Mouse (Mus musculus) heart, embryonic 14.5 days (tissue): Measurements from ENCODE around the gene Chit1. TPM values are rescaled to one million over a fixed set of nuclear protein-coding genes. Genes with fewer than 3 reads are reported as not detected.
A peak's percentile ranks its signal among the peaks of the same experiment; 100 is the strongest.

Source experiments
- ATAC-seq: fragments of 200-750 bp; cut with Nextera tagmentation; 2 replicates; pipeline ENCODE4 v1.8.0; 2017; ENCODE audit warnings: low read depth, moderate TSS enrichment; ENCODE audit not compliant: insufficient number of reproducible peaks, insufficient read depth, low FRiP score
- H3K27ac ChIP-seq, 2 experiments: fragments of 200-500 bp in 1 of 2; fragments of 300-500 bp in 1 of 2; sonication (generic) in 1 of 2; replicated peaks in 1 of 2; 2 replicates each; pipeline ENCODE4 v1.5.1; 2012 to 2014; ENCODE audit warnings: low read depth in 2 of 2, low read length in 2 of 2, control low read depth in 1 of 2, mild to moderate bottlenecking in 1 of 2, mixed read lengths in 1 of 2; ENCODE audit not compliant: control insufficient read depth in 1 of 2, insufficient read depth in 1 of 2
- H3K27me3 ChIP-seq: fragments of 300-500 bp; sonication (generic); 2 replicates; pipeline ENCODE4 v1.6.1; 2014; ENCODE audit warnings: mild to moderate bottlenecking, low read length, control low read depth; ENCODE audit not compliant: control insufficient read depth, insufficient read depth
- H3K36me3 ChIP-seq: fragments of 300-500 bp; sonication (generic); 2 replicates; pipeline ENCODE4 v1.6.1; 2014; ENCODE audit warnings: mild to moderate bottlenecking, control low read depth, low read length, mixed read lengths; ENCODE audit not compliant: control insufficient read depth, insufficient read depth
- H3K4me1 ChIP-seq, 2 experiments: fragments of 200-500 bp in 1 of 2; fragments of 300-500 bp in 1 of 2; sonication (generic) in 1 of 2; 2 replicates each; pipeline ENCODE4 v1.6.1; 2012 to 2014; ENCODE audit warnings: low read length in 2 of 2, control low read depth in 1 of 2, mixed read lengths in 1 of 2; ENCODE audit not compliant: control insufficient read depth in 2 of 2, insufficient read depth in 2 of 2
- H3K4me2 ChIP-seq: fragments of 300-500 bp; sonication (generic); 2 replicates; pipeline ENCODE4 v1.6.1; 2014; ENCODE audit warnings: mild to moderate bottlenecking, low read length
- H3K4me3 ChIP-seq, 2 experiments: fragments of 200-500 bp in 1 of 2; fragments of 300-500 bp in 1 of 2; sonication (generic) in 1 of 2; 2 replicates each; pipeline ENCODE4 v1.5.1; 2012 to 2014; ENCODE audit warnings: low read length in 2 of 2, mild to moderate bottlenecking in 2 of 2, control low read depth in 1 of 2, low read depth in 1 of 2, moderate library complexity in 1 of 2; ENCODE audit not compliant: control insufficient read depth in 1 of 2, insufficient read depth in 1 of 2
- H3K9ac ChIP-seq: fragments of 300-500 bp; sonication (generic); 2 replicates; pipeline ENCODE4 v1.6.1; 2014; ENCODE audit warnings: mild to moderate bottlenecking, low read length
- H3K9me3 ChIP-seq: fragments of 300-500 bp; sonication (generic); 2 replicates; pipeline ENCODE4 v1.6.1; 2016; ENCODE audit warnings: low read length, control low read depth; ENCODE audit not compliant: control insufficient read depth
- WGBS: fragments of 180-500 bp; shearing (Covaris S2); extraction: QIAGEN DNeasy Blood & Tissue Kit; methylation state at CpG from one replicate; pipeline ENCODE4 v1.1.7; 2014; 5-methylcytosine and 5-hydroxymethylcytosine counted together
- polyA plus RNA-seq: library from polyadenylated mRNA; unstranded; fragments of >200 nt; fragmentation: Nextera tagmentation; extraction: Ambion mirVana; gene quantifications from 2 replicates; pipeline ENCODE4 v1.2.1, GENCODE M21; 2014

Chit1 gene
- polyA plus RNA-seq, 1 experiment from 2014 or later, result 0.96 TPM

- Histone ChIP-seq H3K27me3 (no peaks in the 10 kb centered on the region), H3K4me1 (peaks cover 48 to 57% of the 10 kb centered on the region in 2 experiments), H3K4me3 (no peak overlapping the region), H3K27ac (peak overlapping the region; percentile 80 to 92), H3K4me2 (no peak overlapping the region), H3K9me3 (no peaks in the 10 kb centered on the region), H3K9ac (no peak overlapping the region; the same call in 1 of the 2 replicates), H3K36me3 (peaks cover 21% of the 10 kb centered on the region)
- 83% methylated on average over 4 of the region's 4 CpGs for WGBS
- ATAC-seq, result no peak
Measured at GRCm38 (mm10) chr1:134080406-134080805, 30.6 kb upstream of the Chit1 start.

GRCm38 (mm10) chr1:134080881-134081450, 30.1 kb upstream of the Chit1 start:
- ATAC-seq, result no peak
- Histone ChIP-seq H3K27ac (no peak overlapping the region), H3K4me1 (peaks cover 48 to 56% of the 10 kb centered on the region in 2 experiments), H3K4me3 (no peak overlapping the region), H3K9ac (no peak overlapping the region), H3K9me3 (no peaks in the 10 kb centered on the region), H3K27me3 (no peaks in the 10 kb centered on the region), H3K4me2 (no peak overlapping the region), H3K36me3 (peaks cover 15% of the 10 kb centered on the region)
- 78% methylated on average over 5 of the region's 5 CpGs for WGBS

- Histone ChIP-seq H3K27me3 (no peaks in the 10 kb centered on the region), H3K4me3 (no peak overlapping the region), H3K27ac (peak overlapping the region; percentile 93 to 98), H3K4me2 (peak overlapping the region; percentile 38), H3K9ac (peak overlapping the region; percentile 60), H3K36me3 (no peaks in the 10 kb centered on the region), H3K9me3 (no peaks in the 10 kb centered on the region), H3K4me1 (peaks cover 45 to 55% of the 10 kb centered on the region in 2 experiments)
- ATAC-seq, result peak; percentile 41
- 10% methylated on average over 11 of the region's 11 CpGs for WGBS
Measured at GRCm38 (mm10) chr1:134082987-134083516, 28.0 kb upstream of the Chit1 start.

GRCm38 (mm10) chr1:134083676-134084075, 27.4 kb upstream of the Chit1 start:
- 73% methylated on average over 8 of the region's 8 CpGs for WGBS
- H3K9ac ChIP-seq, result peak overlapping the region; percentile 60

GRCm38 (mm10) chr1:134084128-134084527, 26.9 kb upstream of the Chit1 start:
- no peak for ATAC-seq

More at GRCm38 (mm10) chr1:134083676-134084075, 27.4 kb upstream of the Chit1 start:
- Histone ChIP-seq H3K27ac (peak overlapping the region; percentile 93 to 98), H3K4me2 (peak overlapping the region; percentile 38), H3K4me1 (peaks cover 44 to 55% of the 10 kb centered on the region in 2 experiments), H3K4me3 (no peak overlapping the region), H3K27me3 (no peaks in the 10 kb centered on the region), H3K9me3 (no peaks in the 10 kb centered on the region), H3K36me3 (no peaks in the 10 kb centered on the region)
- ATAC-seq, result no peak

GRCm38 (mm10) chr1:134086017-134086416, 25.0 kb upstream of the Chit1 start:
- peaks cover 35 to 43% of the 10 kb centered on the region in 2 experiments for H3K4me1 ChIP-seq
- H3K9ac ChIP-seq, result peak overlapping the region; percentile 67; the same call in 1 of the 2 replicates
- no peaks in the 10 kb centered on the region for H3K9me3 ChIP-seq
- H3K27me3 ChIP-seq, result no peaks in the 10 kb centered on the region
- no peaks in the 10 kb centered on the region for H3K36me3 ChIP-seq
- H3K4me2 ChIP-seq, result no peak overlapping the region
- WGBS, result 46% methylated on average over 3 of the region's 3 CpGs
- peak overlapping the region; percentile 53 to 81; a peak in 3 of 4 replicates for H3K27ac ChIP-seq
- no peak overlapping the region for H3K4me3 ChIP-seq
- ATAC-seq, result no peak

More at GRCm38 (mm10) chr1:134084128-134084527, 26.9 kb upstream of the Chit1 start:
- WGBS, result 81% methylated on average over 3 of the region's 3 CpGs
- Histone ChIP-seq H3K27me3 (no peaks in the 10 kb centered on the region), H3K9me3 (no peaks in the 10 kb centered on the region), H3K27ac (peak overlapping the region; percentile 93 to 98), H3K36me3 (no peaks in the 10 kb centered on the region), H3K4me2 (no peak overlapping the region), H3K9ac (peak overlapping the region; percentile 60; the same call in 1 of the 2 replicates), H3K4me1 (peaks cover 44 to 55% of the 10 kb centered on the region in 2 experiments), H3K4me3 (no peak overlapping the region)

GRCm38 (mm10) chr1:134086811-134087398, 24.1 kb upstream of the Chit1 start:
- Histone ChIP-seq H3K9ac (peak overlapping the region; percentile 67), H3K9me3 (no peaks in the 10 kb centered on the region), H3K4me3 (peak overlapping the region; percentile 6 to 9; a peak in 2 of 4 replicates), H3K27ac (peak overlapping the region; percentile 53 to 81), H3K27me3 (no peaks in the 10 kb centered on the region), H3K4me1 (peaks cover 35 to 43% of the 10 kb centered on the region in 2 experiments), H3K36me3 (no peaks in the 10 kb centered on the region), H3K4me2 (peak overlapping the region; percentile 55)
- 10% methylated on average over 16 of the region's 16 CpGs for WGBS
- no peak for ATAC-seq
